Mouse (Mus musculus): ENCODE measurements around the gene Tmem132d. TPM values are rescaled to one million over a fixed set of nuclear protein-coding genes. Genes with fewer than 3 reads are reported as not detected.
"Not testable (repeated sequence)": the region's sequence is repeated elsewhere in the genome, so short reads cannot be mapped to it uniquely, and the experiment has no call there.

Gene Tmem132d
- polyA plus RNA-seq, 1 experiment from 2014 or later = 0.32 TPM

- no peak overlapping the region for H3K27ac ChIP-seq (ENCODE audit: poor library complexity, severe bottlenecking)
- no peak for ATAC-seq (ENCODE audit: insufficient number of reproducible peaks, low FRiP score)
- no peaks in the 10 kb centered on the region for H3K4me1 ChIP-seq (replicated peaks)
- H3K36me3 ChIP-seq = no peaks in the 10 kb centered on the region
- H3K27me3 ChIP-seq (replicated peaks) = no peaks in the 10 kb centered on the region
- no peak overlapping the region for H3K4me2 ChIP-seq
- no peak overlapping the region for H3K9ac ChIP-seq
- H3K4me3 ChIP-seq = no peak overlapping the region
- 73% methylated on average over 5 of the region's 5 CpGs for WGBS
- H3K9me3 ChIP-seq (replicated peaks) = peaks cover 8% of the 10 kb centered on the region
Observed at GRCm38 (mm10) chr5:128090578-128090977, 342.3 kb downstream of the Tmem132d start.

- H3K27me3 ChIP-seq (replicated peaks) = no peaks in the 10 kb centered on the region
- no peaks in the 10 kb centered on the region for H3K36me3 ChIP-seq
- no peak overlapping the region for H3K27ac ChIP-seq (ENCODE audit: poor library complexity, severe bottlenecking)
- H3K9me3 ChIP-seq (replicated peaks) = 0 out of 2 replicates have a peak, but pooled peaks cover 6% of the 10 kb centered on the region
- 75% methylated on average over 5 of the region's 5 CpGs for WGBS
- no peak for ATAC-seq (ENCODE audit: insufficient number of reproducible peaks, low FRiP score)
- H3K4me1 ChIP-seq (replicated peaks) = no peaks in the 10 kb centered on the region
- H3K4me2 ChIP-seq = no peak overlapping the region
- H3K9ac ChIP-seq = no peak overlapping the region
- H3K4me3 ChIP-seq = no peak overlapping the region
Observed at GRCm38 (mm10) chr5:128075456-128075855, 357.4 kb downstream of the Tmem132d start.

- H3K4me3 ChIP-seq = no peak overlapping the region
- no peak for ATAC-seq (ENCODE audit: insufficient number of reproducible peaks, low FRiP score)
- no peak overlapping the region for H3K27ac ChIP-seq (ENCODE audit: poor library complexity, severe bottlenecking)
- no peak overlapping the region for H3K4me2 ChIP-seq
- H3K9ac ChIP-seq = no peak overlapping the region
- no peaks in the 10 kb centered on the region for H3K27me3 ChIP-seq (replicated peaks)
- H3K4me1 ChIP-seq (replicated peaks) = no peaks in the 10 kb centered on the region
- 63% methylated on average over 2 of the region's 2 CpGs for WGBS
- H3K9me3 ChIP-seq (replicated peaks) = peaks cover 3% of the 10 kb centered on the region; the same call in 1 of the 2 replicates
- H3K36me3 ChIP-seq = no peaks in the 10 kb centered on the region
Observed at GRCm38 (mm10) chr5:128072616-128073015, 360.3 kb downstream of the Tmem132d start.

- H3K9ac ChIP-seq = no peak overlapping the region
- no peak for ATAC-seq (ENCODE audit: insufficient number of reproducible peaks, low FRiP score)
- H3K27ac ChIP-seq (ENCODE audit: poor library complexity, severe bottlenecking) = no peak overlapping the region
- H3K36me3 ChIP-seq = no peaks in the 10 kb centered on the region
- no peak overlapping the region for H3K4me3 ChIP-seq
- peaks cover 6% of the 10 kb centered on the region for H3K9me3 ChIP-seq (replicated peaks)
- 81% methylated on average over 9 of the region's 9 CpGs for WGBS
- H3K27me3 ChIP-seq (replicated peaks) = no peaks in the 10 kb centered on the region
- H3K4me1 ChIP-seq (replicated peaks) = no peaks in the 10 kb centered on the region
- no peak overlapping the region for H3K4me2 ChIP-seq
Observed at GRCm38 (mm10) chr5:128041781-128042180, 391.1 kb downstream of the Tmem132d start.

- ATAC-seq (ENCODE audit: insufficient number of reproducible peaks, low FRiP score) = no peak
- WGBS = 81% methylated on average over 6 of the region's 6 CpGs
- no peak overlapping the region for H3K27ac ChIP-seq (ENCODE audit: poor library complexity, severe bottlenecking)
- H3K27me3 ChIP-seq (replicated peaks) = no peaks in the 10 kb centered on the region
- H3K4me1 ChIP-seq (replicated peaks) = no peaks in the 10 kb centered on the region
- no peak overlapping the region for H3K9ac ChIP-seq
- H3K36me3 ChIP-seq = no peaks in the 10 kb centered on the region
- peaks cover 4% of the 10 kb centered on the region for H3K9me3 ChIP-seq (replicated peaks)
- H3K4me3 ChIP-seq = no peak overlapping the region
- no peak overlapping the region for H3K4me2 ChIP-seq
Observed at GRCm38 (mm10) chr5:128040036-128040435, 392.8 kb downstream of the Tmem132d start.

GRCm38 (mm10) chr5:128027076-128027475, 405.8 kb downstream of the Tmem132d start:
- Histone ChIP-seq H3K27me3 (replicated peaks) (no peaks in the 10 kb centered on the region), H3K9me3 (replicated peaks) (no peaks in the 10 kb centered on the region), H3K4me3 (no peak overlapping the region), H3K9ac (no peak overlapping the region), H3K4me1 (replicated peaks) (no peaks in the 10 kb centered on the region), H3K27ac (ENCODE audit: poor library complexity, severe bottlenecking) (no peak overlapping the region), H3K36me3 (no peaks in the 10 kb centered on the region), H3K4me2 (no peak overlapping the region)
- ATAC-seq (ENCODE audit: insufficient number of reproducible peaks, low FRiP score) = no peak
- 70% methylated on average over 2 of the region's 2 CpGs for WGBS

GRCm38 (mm10) chr5:128004666-128005065, 428.2 kb downstream of the Tmem132d start:
- WGBS = 67% methylated on average over 9 of the region's 9 CpGs
- H3K4me2 ChIP-seq = no peak overlapping the region
- H3K9me3 ChIP-seq (replicated peaks) = no peaks in the 10 kb centered on the region
- no peak overlapping the region for H3K4me3 ChIP-seq
- H3K27me3 ChIP-seq (replicated peaks) = no peaks in the 10 kb centered on the region
- ATAC-seq (ENCODE audit: insufficient number of reproducible peaks, low FRiP score) = no peak
- no peak overlapping the region for H3K27ac ChIP-seq (ENCODE audit: poor library complexity, severe bottlenecking)
- H3K4me1 ChIP-seq (replicated peaks) = no peaks in the 10 kb centered on the region
- H3K9ac ChIP-seq = no peak overlapping the region
- no peaks in the 10 kb centered on the region for H3K36me3 ChIP-seq

- ATAC-seq (ENCODE audit: insufficient number of reproducible peaks, low FRiP score) = no peak
- Histone ChIP-seq H3K9ac (no peak overlapping the region), H3K4me3 (no peak overlapping the region), H3K36me3 (no peaks in the 10 kb centered on the region), H3K27ac (ENCODE audit: poor library complexity, severe bottlenecking) (no peak overlapping the region), H3K9me3 (replicated peaks) (no peaks in the 10 kb centered on the region), H3K4me1 (replicated peaks) (no peaks in the 10 kb centered on the region), H3K27me3 (replicated peaks) (no peaks in the 10 kb centered on the region), H3K4me2 (no peak overlapping the region)
- 70% methylated on average over 10 of the region's 10 CpGs for WGBS
Observed at GRCm38 (mm10) chr5:127996526-127997245, 436.2 kb downstream of the Tmem132d start.

- H3K4me3 ChIP-seq = no peak overlapping the region
- H3K36me3 ChIP-seq = no peaks in the 10 kb centered on the region
- no peak overlapping the region for H3K4me2 ChIP-seq
- 67% methylated on average over 3 of the region's 3 CpGs for WGBS
- H3K4me1 ChIP-seq (replicated peaks) = no peaks in the 10 kb centered on the region
- no peaks in the 10 kb centered on the region for H3K27me3 ChIP-seq (replicated peaks)
- H3K9me3 ChIP-seq (replicated peaks) = no peaks in the 10 kb centered on the region
- H3K27ac ChIP-seq (ENCODE audit: poor library complexity, severe bottlenecking) = no peak overlapping the region
- H3K9ac ChIP-seq = no peak overlapping the region
- no peak for ATAC-seq (ENCODE audit: insufficient number of reproducible peaks, low FRiP score)
Observed at GRCm38 (mm10) chr5:127993460-127993859, 439.4 kb downstream of the Tmem132d start.

- Histone ChIP-seq H3K27me3 (replicated peaks) (no peaks in the 10 kb centered on the region), H3K9me3 (replicated peaks) (no peaks in the 10 kb centered on the region), H3K27ac (ENCODE audit: poor library complexity, severe bottlenecking) (no peak overlapping the region), H3K9ac (no peak overlapping the region), H3K4me3 (no peak overlapping the region), H3K4me2 (no peak overlapping the region), H3K4me1 (replicated peaks) (no peaks in the 10 kb centered on the region), H3K36me3 (no peaks in the 10 kb centered on the region)
- 79% methylated on average over 5 of the region's 5 CpGs for WGBS
- ATAC-seq (ENCODE audit: insufficient number of reproducible peaks, low FRiP score) = no peak
Observed at GRCm38 (mm10) chr5:127990826-127991225, 442.1 kb downstream of the Tmem132d start.

GRCm38 (mm10) chr5:127980003-127980358, 452.9 kb downstream of the Tmem132d start:
- H3K4me3 ChIP-seq; H3K4me2 ChIP-seq; ATAC-seq (ENCODE audit: insufficient number of reproducible peaks, low FRiP score); H3K4me1 ChIP-seq (replicated peaks); H3K9ac ChIP-seq; H3K9me3 ChIP-seq (replicated peaks); H3K27ac ChIP-seq (ENCODE audit: poor library complexity, severe bottlenecking); H3K27me3 ChIP-seq (replicated peaks); H3K36me3 ChIP-seq: not testable (repeated sequence)
- WGBS = 49% methylated on average over 6 of the region's 6 CpGs

All from heart, embryonic 12.5 days (tissue).